Mouse (Mus musculus): Measurements from ENCODE around the gene Disc1.

The Disc1 gene

GRCm38 (mm10) chr8:125183548-125184451 is 129.8 kb downstream of the Disc1 start:
- DNase-seq (ENCODE audit: low spot score), result peak; percentile 89

- DNase-seq (ENCODE audit: low spot score), result no peak
These were observed 130.4 kb downstream of the Disc1 start for GRCm38 (mm10) chr8:125184452-125184817.

- DNase-seq (ENCODE audit: low spot score), result no peak
These were observed 130.9 kb downstream of the Disc1 start for GRCm38 (mm10) chr8:125184881-125185280.

GRCm38 (mm10) chr8:125187044-125187443 is 133.0 kb downstream of the Disc1 start:
- no peak for DNase-seq (ENCODE audit: low spot score)

GRCm38 (mm10) chr8:125193701-125194100 is 139.7 kb downstream of the Disc1 start:
- no peak for DNase-seq (ENCODE audit: low spot score)

GRCm38 (mm10) chr8:125195121-125195520 is 141.1 kb downstream of the Disc1 start:
- DNase-seq (ENCODE audit: low spot score), result no peak

GRCm38 (mm10) chr8:125196573-125197094 is 142.6 kb downstream of the Disc1 start:
- no peak for DNase-seq (ENCODE audit: low spot score)

GRCm38 (mm10) chr8:125197341-125198002 is 143.5 kb downstream of the Disc1 start:
- DNase-seq (ENCODE audit: low spot score), result no peak

- DNase-seq (ENCODE audit: low spot score), result no peak
These were observed 144.6 kb downstream of the Disc1 start for GRCm38 (mm10) chr8:125198420-125199196.

- DNase-seq (ENCODE audit: low spot score), result no peak
These were observed 145.4 kb downstream of the Disc1 start for GRCm38 (mm10) chr8:125199197-125199939.

GRCm38 (mm10) chr8:125200273-125200863 is 146.4 kb downstream of the Disc1 start:
- DNase-seq (ENCODE audit: low spot score), result no peak

- DNase-seq (ENCODE audit: low spot score), result no peak
These were observed 147.7 kb downstream of the Disc1 start for GRCm38 (mm10) chr8:125201650-125202049.

GRCm38 (mm10) chr8:125203016-125203415 is 149.0 kb downstream of the Disc1 start:
- no peak for DNase-seq (ENCODE audit: low spot score)

GRCm38 (mm10) chr8:125205556-125205955 is 151.6 kb downstream of the Disc1 start:
- no peak for DNase-seq (ENCODE audit: low spot score)

- no peak for DNase-seq (ENCODE audit: low spot score)
These were observed 152.4 kb downstream of the Disc1 start for GRCm38 (mm10) chr8:125206391-125206790.

- DNase-seq (ENCODE audit: low spot score), result no peak
These were observed 153.0 kb downstream of the Disc1 start for GRCm38 (mm10) chr8:125206962-125207361.

- no peak for DNase-seq (ENCODE audit: low spot score)
These were observed 158.7 kb downstream of the Disc1 start for GRCm38 (mm10) chr8:125212619-125213167.

GRCm38 (mm10) chr8:125217902-125218581 is 164.0 kb downstream of the Disc1 start:
- DNase-seq (ENCODE audit: low spot score), result no peak

- DNase-seq (ENCODE audit: low spot score), result no peak
These were observed 164.7 kb downstream of the Disc1 start for GRCm38 (mm10) chr8:125218669-125219068.

GRCm38 (mm10) chr8:125220608-125221007 is 166.6 kb downstream of the Disc1 start:
- DNase-seq (ENCODE audit: low spot score), result no peak

Measured in ovary, postnatal 14 days (tissue).